Mouse (Mus musculus) G1E (cell line): ENCODE results near the gene Ankrd39. TPM values are rescaled to one million over a fixed set of nuclear protein-coding genes. Genes with fewer than 3 reads are reported as not detected.
"Not testable (repeated sequence)": the region's sequence is repeated elsewhere in the genome, so short reads cannot be mapped to it uniquely, and the experiment has no call there.

Experiments used
- ATAC-seq: 2 replicates; pipeline ENCODE4 v1.8.0; 2016; ENCODE audit warnings: mild to moderate bottlenecking; ENCODE audit not compliant: insufficient number of reproducible peaks, poor library complexity, low FRiP score, severe bottlenecking; ENCODE audit errors: extremely low read depth
- DNase-seq: peaks from one replicate; pipeline ENCODE4 v3.0.0; 2012; ENCODE audit warnings: low spot score
- H3K27me3 ChIP-seq: 2 replicates; pipeline ENCODE4 v1.6.1; 2012; ENCODE audit warnings: mild to moderate bottlenecking, low read length, inconsistent platforms; ENCODE audit not compliant: insufficient read depth
- H3K36me3 ChIP-seq: replicated peaks from 2 replicates; pipeline ENCODE3; 2012; ENCODE audit warnings: mild to moderate bottlenecking, inconsistent platforms
- H3K4me1 ChIP-seq: 2 replicates; pipeline ENCODE4 v1.6.1; 2012; ENCODE audit warnings: low read depth, low read length, inconsistent platforms, mixed read lengths; ENCODE audit not compliant: insufficient read depth
- H3K4me3 ChIP-seq: 2 replicates; pipeline ENCODE4 v1.5.1; 2012; ENCODE audit warnings: low read depth, mild to moderate bottlenecking, inconsistent platforms, low read length, moderate library complexity, mixed read lengths
- H3K9me3 ChIP-seq: replicated peaks from 2 replicates; pipeline ENCODE4 v1.6.1; 2012; ENCODE audit warnings: inconsistent platforms
- CTCF ChIP-seq: IDR thresholded peaks from 2 replicates; pipeline ENCODE4 v1.5.1; 2012; ENCODE audit warnings: low read depth, low read length, inconsistent platforms, mixed read lengths
- GATA1 ChIP-seq: IDR thresholded peaks from 2 replicates; pipeline ENCODE4 v1.6.1; 2012; ENCODE audit warnings: borderline replicate concordance, low read length, inconsistent platforms, mixed read lengths
- GATA2 ChIP-seq: IDR thresholded peaks from 2 replicates; pipeline ENCODE4 v1.6.1; 2012; ENCODE audit warnings: low read depth, low read length, inconsistent platforms, borderline replicate concordance
- POLR2AphosphoS5 ChIP-seq: IDR thresholded peaks from 2 replicates; pipeline ENCODE4 v1.6.1; 2012; ENCODE audit warnings: low read depth, low read length, inconsistent platforms; ENCODE audit not compliant: insufficient replicate concordance
- TAL1 ChIP-seq: conservative IDR thresholded peaks from 2 replicates; pipeline ENCODE4 v1.6.1; 2012; ENCODE audit warnings: low read depth, low read length, inconsistent platforms, mixed read lengths
- polyA plus RNA-seq: library from polyadenylated mRNA; stranded (reverse); fragments of >175 nt; gene quantifications from 2 replicates; pipeline ENCODE4 v1.2.3, GENCODE M21; 2012
- total RNA-seq, 2 experiments: library from RNA; stranded (forward) in 1 of 2; stranded (reverse) in 1 of 2; fragments of 200-1000 nt in 1 of 2; fragments of >200 nt in 1 of 2; fragmentation: Nextera tagmentation in 1 of 2; gene quantifications; 2 replicates each; pipeline ENCODE4 v1.2.3; 2014 to 2017

The Ankrd39 gene
- total and polyA plus RNA-seq, 3 experiments = 12.3 to 15.7 (median 15.7) TPM

GRCm38 (mm10) chr1:36542925-36543324, 4.3 kb downstream of the Ankrd39 start:
- Histone ChIP-seq H3K36me3 (peaks cover 72% of the 10 kb centered on the region), H3K9me3 (no peaks in the 10 kb centered on the region), H3K27me3 (no peaks in the 10 kb centered on the region), H3K4me3 (no peak overlapping the region), H3K4me1 (peaks cover 23% of the 10 kb centered on the region)
- ATAC-seq (no peak), DNase-seq (no peak)
- TF ChIP-seq GATA1 (no peak), CTCF (no peak)

- Histone ChIP-seq H3K36me3 (peaks cover 79% of the 10 kb centered on the region), H3K4me3 (no peak overlapping the region), H3K4me1 (peaks cover 17% of the 10 kb centered on the region), H3K27me3 (no peaks in the 10 kb centered on the region), H3K9me3 (no peaks in the 10 kb centered on the region)
- TF ChIP-seq GATA1 (no peak), POLR2AphosphoS5 (no peak), TAL1 (no peak), CTCF (no peak), GATA2 (no peak)
- no peak for ATAC-seq
- DNase-seq = no peak
Observed at GRCm38 (mm10) chr1:36541844-36542243, 5.4 kb downstream of the Ankrd39 start.

- peaks cover 9% of the 10 kb centered on the region for H3K4me1 ChIP-seq
- TF ChIP-seq GATA2 (no peak), CTCF (no peak), TAL1 (no peak), GATA1 (no peak), POLR2AphosphoS5 (no peak)
- no peaks in the 10 kb centered on the region for H3K9me3 ChIP-seq
- H3K4me3 ChIP-seq = no peak overlapping the region
- peaks cover 87% of the 10 kb centered on the region for H3K36me3 ChIP-seq
- no peaks in the 10 kb centered on the region for H3K27me3 ChIP-seq
- no peak for DNase-seq
- no peak for ATAC-seq
Observed at GRCm38 (mm10) chr1:36540807-36541206, 6.4 kb downstream of the Ankrd39 start.

DNA sequence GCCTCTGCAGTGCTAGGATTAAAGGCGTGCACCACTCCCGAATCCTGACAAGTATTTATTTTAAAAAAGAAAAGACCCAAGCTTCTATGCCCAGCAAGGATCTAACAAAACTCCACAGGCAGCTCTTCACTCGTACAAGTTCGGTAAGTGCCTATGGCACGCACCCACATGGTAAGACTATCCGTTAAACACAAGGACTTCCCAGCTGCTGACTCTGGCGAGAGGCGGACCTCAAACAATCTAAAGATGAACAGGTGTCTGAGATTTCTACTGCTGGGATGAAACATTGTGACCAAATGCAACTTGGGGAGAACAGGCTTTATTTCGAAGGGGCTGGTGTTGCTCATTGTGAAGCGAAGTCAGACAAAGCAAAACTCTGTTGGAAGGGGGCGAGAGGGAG, 7.1 kb downstream of the Ankrd39 start:
- DNase-seq = no peak
- ATAC-seq = no peak
- Histone ChIP-seq H3K27me3 (no peaks in the 10 kb centered on the region), H3K4me1 (peaks cover 4% of the 10 kb centered on the region; the same call in 1 of the 2 replicates), H3K4me3 (no peak overlapping the region), H3K36me3 (peaks cover 88% of the 10 kb centered on the region), H3K9me3 (no peaks in the 10 kb centered on the region)
- TF ChIP-seq POLR2AphosphoS5 (no peak), CTCF (no peak)

DNA sequence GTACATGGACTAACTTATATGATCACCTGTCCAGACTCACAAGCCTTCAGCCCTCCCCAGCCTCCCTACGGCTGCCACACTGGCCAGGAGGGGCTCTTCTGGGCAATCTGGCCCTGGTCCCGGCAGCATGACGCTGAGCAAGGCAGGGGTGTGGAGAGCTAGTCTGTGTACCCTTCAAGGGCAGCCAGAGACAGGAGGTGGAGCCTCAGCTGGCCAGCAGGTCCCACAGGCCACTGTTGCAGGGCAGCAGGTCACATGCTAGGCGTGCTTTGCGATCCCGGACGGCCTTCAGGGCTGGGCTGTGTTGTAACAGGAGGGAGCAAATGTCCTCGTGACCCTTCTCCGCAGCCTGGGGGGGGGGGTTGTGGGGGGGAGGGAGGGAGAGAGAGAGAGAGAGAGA, 8.1 kb downstream of the Ankrd39 start, which contains the start of gene Gm42417:
Gene Gm42417 (minus strand): TSS at position 244 of the 400 bp plus-strand sequence.
- no peak for ATAC-seq
- TF ChIP-seq TAL1 (no peak), POLR2AphosphoS5 (no peak), GATA2 (no peak), CTCF (no peak), GATA1 (no peak)
- Histone ChIP-seq H3K27me3 (no peaks in the 10 kb centered on the region), H3K4me3 (no peak within 1 kb of the TSS), H3K36me3 (peaks cover 92% of the 10 kb centered on the region), H3K4me1 (peaks cover 8% of the 10 kb centered on the region), H3K9me3 (no peaks in the 10 kb centered on the region)
- no peak for DNase-seq

DNA sequence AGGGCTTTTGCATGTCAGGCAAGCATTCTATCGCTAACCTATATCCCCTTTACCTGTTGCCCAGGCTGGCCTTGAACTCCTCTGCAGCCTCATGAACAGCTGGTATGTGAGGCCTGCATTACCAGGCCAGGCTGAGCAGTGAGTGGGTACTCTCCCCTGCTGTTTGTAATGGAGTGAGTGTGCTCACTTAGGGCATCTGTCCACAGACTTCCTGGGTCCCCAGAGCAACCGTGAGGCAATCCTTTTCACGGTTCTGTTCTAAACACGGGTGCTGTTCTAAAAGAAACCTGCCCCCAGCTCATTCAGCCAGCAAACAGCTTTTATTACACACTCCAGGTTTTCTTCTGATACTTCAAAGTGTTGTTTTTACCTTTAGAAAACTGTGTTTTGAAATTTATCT, 8.5 kb downstream of the Ankrd39 start:
- Histone ChIP-seq H3K4me1 (peaks cover 6% of the 10 kb centered on the region), H3K4me3 (no peak overlapping the region), H3K9me3 (no peaks in the 10 kb centered on the region), H3K27me3 (no peaks in the 10 kb centered on the region), H3K36me3 (peaks cover 91% of the 10 kb centered on the region)
- no peak for DNase-seq
- no peak for TF ChIP-seq GATA2
- no peak for TF ChIP-seq CTCF
- no peak for ATAC-seq

- H3K9me3 ChIP-seq, ATAC-seq, H3K27me3 ChIP-seq, DNase-seq, H3K4me3 ChIP-seq: not testable (repeated sequence)
- H3K4me1 ChIP-seq = peaks cover 15% of the 10 kb centered on the region
- H3K36me3 ChIP-seq = peaks cover 90% of the 10 kb centered on the region
Observed at GRCm38 (mm10) chr1:36536783-36537182, 10.5 kb downstream of the Ankrd39 start, which contains the start of gene Ankrd23. Gene Ankrd23 (minus strand): TSS chr1:36536883.
